Mouse (Mus musculus) embryonic facial prominence, embryonic 13.5 days (tissue): Measurements from ENCODE around the gene Fndc11. TPM values are rescaled to one million over a fixed set of nuclear protein-coding genes. Genes with fewer than 3 reads are reported as not detected.

Experiments
- ATAC-seq: fragments of 200-750 bp; cut with Nextera tagmentation; 2 replicates; pipeline ENCODE4 v1.8.0; 2017; ENCODE audit warnings: low read depth; ENCODE audit not compliant: insufficient number of reproducible peaks, insufficient read depth, low FRiP score, low TSS enrichment
- H3K27ac ChIP-seq: fragments of 300-500 bp; sonication (generic); 2 replicates; pipeline ENCODE4 v1.5.1; 2015; ENCODE audit warnings: moderate library complexity, mild to moderate bottlenecking, inconsistent platforms
- H3K27me3 ChIP-seq: fragments of 300-500 bp; sonication (generic); 2 replicates; pipeline ENCODE4 v1.6.1; 2015; ENCODE audit warnings: mild to moderate bottlenecking, inconsistent platforms
- H3K36me3 ChIP-seq: fragments of 300-500 bp; sonication (generic); 2 replicates; pipeline ENCODE4 v1.6.1; 2015; ENCODE audit warnings: mild to moderate bottlenecking, inconsistent platforms
- H3K4me1 ChIP-seq: fragments of 300-500 bp; sonication (generic); 2 replicates; pipeline ENCODE4 v1.6.1; 2015; ENCODE audit warnings: inconsistent platforms
- H3K4me2 ChIP-seq: fragments of 300-500 bp; sonication (generic); 2 replicates; pipeline ENCODE4 v1.6.1; 2015; ENCODE audit warnings: moderate library complexity, mild to moderate bottlenecking, inconsistent platforms
- H3K4me3 ChIP-seq: fragments of 300-500 bp; sonication (generic); 2 replicates; pipeline ENCODE4 v1.5.1; 2015; ENCODE audit warnings: mild to moderate bottlenecking, inconsistent platforms
- H3K9ac ChIP-seq: fragments of 300-500 bp; sonication (generic); 2 replicates; pipeline ENCODE4 v1.6.1; 2015; ENCODE audit warnings: mild to moderate bottlenecking, inconsistent platforms
- H3K9me3 ChIP-seq: fragments of 300-500 bp; sonication (generic); 2 replicates; pipeline ENCODE4 v1.6.1; 2016; ENCODE audit warnings: inconsistent platforms
- WGBS: fragments of 180-500 bp; shearing (Covaris S2); methylation state at CpG from one replicate; pipeline ENCODE4 v1.1.7; 2015; ENCODE audit warnings: mixed read lengths; 5-methylcytosine and 5-hydroxymethylcytosine counted together
- polyA plus RNA-seq: library from polyadenylated mRNA; unstranded; fragments of >200 nt; fragmentation: Nextera tagmentation; extraction: Ambion mirVana; gene quantifications from 2 replicates; pipeline ENCODE4 v1.2.1, GENCODE M21; 2015

Fndc11 gene
- polyA plus RNA-seq, 1 experiment from 2014 or later = not detected

- Histone ChIP-seq H3K9ac (no peak overlapping the region), H3K36me3 (peaks cover 9% of the 10 kb centered on the region), H3K4me2 (no peak overlapping the region), H3K9me3 (no peaks in the 10 kb centered on the region), H3K4me3 (no peak overlapping the region), H3K4me1 (peaks cover 9% of the 10 kb centered on the region), H3K27me3 (no peaks in the 10 kb centered on the region), H3K27ac (no peak overlapping the region)
- ATAC-seq = no peak
- 74% methylated on average over 3 of the region's 3 CpGs for WGBS
These were observed 26.8 kb upstream of the Fndc11 start for GRCm38 (mm10) chr2:181193044-181193443.

- no peak overlapping the region for H3K9ac ChIP-seq
- H3K4me2 ChIP-seq = no peak overlapping the region
- H3K36me3 ChIP-seq = no peaks in the 10 kb centered on the region
- no peak overlapping the region for H3K27ac ChIP-seq
- H3K4me1 ChIP-seq = no peaks in the 10 kb centered on the region
- 86% methylated on average over 4 of the region's 4 CpGs for WGBS
- no peak overlapping the region for H3K4me3 ChIP-seq
- no peaks in the 10 kb centered on the region for H3K27me3 ChIP-seq
- no peak for ATAC-seq
- no peaks in the 10 kb centered on the region for H3K9me3 ChIP-seq
These were observed 23.0 kb upstream of the Fndc11 start for GRCm38 (mm10) chr2:181196628-181197300.

- WGBS = 71% methylated on average over 3 of the region's 3 CpGs
- Histone ChIP-seq H3K4me3 (no peak overlapping the region), H3K27ac (no peak overlapping the region), H3K9me3 (no peaks in the 10 kb centered on the region), H3K9ac (no peak overlapping the region), H3K27me3 (no peaks in the 10 kb centered on the region), H3K4me1 (no peaks in the 10 kb centered on the region), H3K4me2 (no peak overlapping the region), H3K36me3 (no peaks in the 10 kb centered on the region)
- ATAC-seq = no peak
These were observed 18.2 kb upstream of the Fndc11 start for GRCm38 (mm10) chr2:181201606-181202005.

- H3K4me2 ChIP-seq = no peak within 1 kb of the TSS
- H3K27ac ChIP-seq = no peak within 1 kb of the TSS
- H3K4me3 ChIP-seq = no peak within 1 kb of the TSS
- H3K27me3 ChIP-seq = no peaks in the 10 kb centered on the region
- 87% methylated on average over 3 of the region's 3 CpGs for WGBS
- H3K4me1 ChIP-seq = no peaks in the 10 kb centered on the region
- H3K36me3 ChIP-seq = no peaks in the 10 kb centered on the region
- ATAC-seq = no peak
- no peak within 1 kb of the TSS for H3K9ac ChIP-seq
- H3K9me3 ChIP-seq = no peaks in the 10 kb centered on the region
These were observed 17.4 kb upstream of the Fndc11 start, which contains the start of gene Ptk6 for GRCm38 (mm10) chr2:181202422-181202821. TSS of gene Ptk6 (minus strand) at chr2:181202789.

- no peaks in the 10 kb centered on the region for H3K9me3 ChIP-seq
- no peak overlapping the region for H3K27ac ChIP-seq
- H3K4me3 ChIP-seq = no peak overlapping the region
- H3K4me2 ChIP-seq = no peak overlapping the region
- no peaks in the 10 kb centered on the region for H3K27me3 ChIP-seq
- 77% methylated on average over 6 of the region's 6 CpGs for WGBS
- no peaks in the 10 kb centered on the region for H3K4me1 ChIP-seq
- ATAC-seq = no peak
- H3K36me3 ChIP-seq = no peaks in the 10 kb centered on the region
- no peak overlapping the region for H3K9ac ChIP-seq
These were observed 16.9 kb upstream of the Fndc11 start for GRCm38 (mm10) chr2:181202886-181203285.

GRCm38 (mm10) chr2:181205678-181206077 lies 14.1 kb upstream of the Fndc11 start:
- no peak for ATAC-seq
- Histone ChIP-seq H3K4me2 (no peak overlapping the region), H3K27ac (no peak overlapping the region), H3K4me1 (no peaks in the 10 kb centered on the region), H3K27me3 (0 out of 2 replicates have a peak, but pooled peaks cover 5% of the 10 kb centered on the region), H3K36me3 (no peaks in the 10 kb centered on the region), H3K4me3 (no peak overlapping the region), H3K9me3 (no peaks in the 10 kb centered on the region), H3K9ac (no peak overlapping the region)
- 87% methylated on average over 5 of the region's 5 CpGs for WGBS

GRCm38 (mm10) chr2:181206118-181206517 lies 13.7 kb upstream of the Fndc11 start:
- no peak overlapping the region for H3K4me3 ChIP-seq
- 87% methylated on average over 9 of the region's 9 CpGs for WGBS
- H3K9me3 ChIP-seq = no peaks in the 10 kb centered on the region
- no peaks in the 10 kb centered on the region for H3K36me3 ChIP-seq
- ATAC-seq = no peak
- no peak overlapping the region for H3K27ac ChIP-seq
- H3K27me3 ChIP-seq = peaks cover 7% of the 10 kb centered on the region
- H3K4me2 ChIP-seq = no peak overlapping the region
- H3K9ac ChIP-seq = no peak overlapping the region
- no peaks in the 10 kb centered on the region for H3K4me1 ChIP-seq

- ATAC-seq = no peak
- peaks cover 47% of the 10 kb centered on the region for H3K27me3 ChIP-seq
- peak overlapping the region; percentile 58 for H3K4me2 ChIP-seq
- peaks cover 12% of the 10 kb centered on the region for H3K4me1 ChIP-seq
- no peaks in the 10 kb centered on the region for H3K36me3 ChIP-seq
- H3K9me3 ChIP-seq = no peaks in the 10 kb centered on the region
- H3K9ac ChIP-seq = 0 out of 2 replicates have a peak overlapping the region, but pooled peaks have one; percentile 32
- peak overlapping the region; percentile 33 for H3K4me3 ChIP-seq
- 2% methylated on average over 34 of the region's 34 CpGs for WGBS
- H3K27ac ChIP-seq = no peak overlapping the region
These were observed 7.3 kb upstream of the Fndc11 start for GRCm38 (mm10) chr2:181212389-181213020.

GRCm38 (mm10) chr2:181213021-181213445 lies 6.8 kb upstream of the Fndc11 start, which contains the start of gene Srms:
TSS of gene Srms (minus strand) at chr2:181213185.
- Histone ChIP-seq H3K36me3 (no peaks in the 10 kb centered on the region), H3K9ac (0 out of 2 replicates have a peak within 1 kb of the TSS, but pooled peaks have one; percentile 32), H3K4me1 (peaks cover 12% of the 10 kb centered on the region), H3K9me3 (no peaks in the 10 kb centered on the region), H3K4me2 (peak within 1 kb of the TSS; percentile 58), H3K4me3 (peak within 1 kb of the TSS; percentile 33), H3K27ac (no peak within 1 kb of the TSS), H3K27me3 (peaks cover 47% of the 10 kb centered on the region)
- ATAC-seq = no peak
- 1% methylated on average over 17 of the region's 17 CpGs for WGBS

GRCm38 (mm10) chr2:181216037-181216436 lies 3.8 kb upstream of the Fndc11 start:
- Histone ChIP-seq H3K4me3 (no peak overlapping the region), H3K27me3 (peaks cover 44% of the 10 kb centered on the region), H3K4me2 (no peak overlapping the region), H3K27ac (no peak overlapping the region), H3K4me1 (peaks cover 28% of the 10 kb centered on the region), H3K9ac (no peak overlapping the region), H3K36me3 (no peaks in the 10 kb centered on the region), H3K9me3 (no peaks in the 10 kb centered on the region)
- 87% methylated on average over 6 of the region's 6 CpGs for WGBS
- no peak for ATAC-seq

- H3K4me2 ChIP-seq = 0 out of 2 replicates have a peak overlapping the region, but pooled peaks have one; percentile 61
- peak overlapping the region; percentile 18; the same call in 1 of the 2 replicates for H3K27ac ChIP-seq
- H3K4me1 ChIP-seq = peaks cover 16% of the 10 kb centered on the region
- peak overlapping the region; percentile 30; the same call in 1 of the 2 replicates for H3K4me3 ChIP-seq
- 59% methylated on average over 5 of the region's 5 CpGs for WGBS
- peaks cover 15% of the 10 kb centered on the region for H3K27me3 ChIP-seq
- no peak for ATAC-seq
- no peaks in the 10 kb centered on the region for H3K9me3 ChIP-seq
- H3K36me3 ChIP-seq = no peaks in the 10 kb centered on the region
- H3K9ac ChIP-seq = no peak overlapping the region
These were observed 830 bp upstream of the Fndc11 start for GRCm38 (mm10) chr2:181218881-181219485.
